Comparison of ENCODE assay signal across 8 mouse cellular contexts in the genomic region with DNA sequence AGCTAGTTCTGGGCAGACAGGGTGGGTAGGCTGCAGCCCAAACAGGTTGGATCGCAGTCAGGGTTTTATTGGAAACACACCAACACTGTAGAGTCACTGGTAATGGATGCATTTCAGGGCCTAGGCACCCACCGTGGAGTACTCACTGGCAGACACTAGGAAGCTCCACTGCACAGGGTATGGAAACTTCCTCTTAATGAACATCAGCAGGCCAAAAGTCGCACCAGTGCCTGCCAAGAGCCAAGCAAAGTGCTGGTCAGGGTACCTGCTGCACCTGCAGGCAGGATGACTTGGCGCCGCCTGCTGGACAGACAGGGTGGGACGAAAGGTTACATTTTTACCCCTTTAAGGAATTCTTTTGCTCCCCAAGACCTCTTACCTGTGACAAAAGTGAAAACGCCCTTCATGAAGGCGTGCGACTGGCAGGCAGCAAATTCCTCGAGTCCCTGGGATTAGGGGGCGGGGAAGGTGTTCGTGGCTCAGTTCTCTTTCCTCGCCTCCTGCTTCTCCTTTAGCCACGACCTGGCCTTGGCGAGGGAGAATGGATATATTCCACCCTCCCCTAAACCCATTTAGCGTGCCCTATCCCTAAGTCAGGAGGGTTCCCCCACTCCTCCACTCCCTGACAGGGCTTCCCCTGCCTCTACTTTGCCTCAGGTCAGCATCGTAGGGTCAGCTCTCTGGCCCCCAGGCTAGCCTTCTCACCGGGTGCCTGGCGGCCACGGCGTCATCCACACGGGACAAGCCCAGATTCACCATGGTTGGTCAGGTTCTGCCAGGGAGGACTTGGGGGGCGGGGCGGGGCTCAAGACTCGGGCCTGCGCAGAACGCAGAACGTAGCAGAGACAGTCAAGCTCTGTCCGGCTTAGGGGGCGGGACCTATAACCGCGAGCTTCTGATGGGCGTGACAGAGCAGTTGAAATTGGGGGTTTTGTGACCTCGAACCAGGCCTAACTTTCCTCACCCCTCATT. TPM values are rescaled to one million over a fixed set of nuclear protein-coding genes. Genes with fewer than 3 reads are reported as not detected.
DNase-seq lines count a peak whose midpoint lies in the region; ATAC-seq and TF ChIP-seq lines count a peak whose summit lies in the region.

A gene (minus strand): TSS at position 777 of the 972 bp plus-strand sequence.

- peak; percentile 86 for TF ChIP-seq CTCF in intestine, postnatal 0 days (IDR thresholded peaks at IDR 0.05; ENCODE audit: low read depth)
- TF ChIP-seq CTCF in small intestine, adult 2 months (IDR thresholded peaks at IDR 0.05; ENCODE audit: extremely low read depth, insufficient read length, insufficient replicate concordance, low read depth, low read length): peak; percentile 76

- intact Hi-C loops in left cerebral cortex, postnatal 4 days (cut with DNase I): no loop called here

- peaks cover 9% of the 10 kb centered on the region; the same call in 1 of the 2 replicates for H3K27me3 ChIP-seq in intestine, postnatal 0 days (replicated peaks; ENCODE audit: control insufficient read depth, insufficient read depth, low read length)
- peaks cover 42% of the 10 kb centered on the region for H3K27me3 ChIP-seq in midbrain, embryonic 12.5 days
- peaks cover 3% of the 10 kb centered on the region; the same call in 1 of the 2 replicates for H3K27me3 ChIP-seq in small intestine, adult 2 months (ENCODE audit: control insufficient read depth, insufficient read depth, low read length)

- peak; percentile 90 for DNase-seq in adrenal gland, adult 8-10 months
- peak; percentile 78 for DNase-seq in embryo, embryonic 9.5 days (ENCODE audit: extremely low spot score)
- peak; percentile 67 to 83 for DNase-seq in gastrocnemius, postnatal 4 days (ENCODE audit: low spot score in 2 of 2)
- DNase-seq in left cerebral cortex, postnatal 4 days: peak; percentile 87

- TF ChIP-seq POLR2A in small intestine, adult 2 months (IDR thresholded peaks at IDR 0.05; ENCODE audit: low read depth, low read length): no peak; the same call in 1 of the 2 replicates

- H3K4me2 ChIP-seq in intestine, postnatal 0 days (replicated peaks; ENCODE audit: low read depth): peak within 1 kb of the TSS; percentile 78
- peak within 1 kb of the TSS; percentile 75 for H3K4me2 ChIP-seq in midbrain, embryonic 12.5 days (replicated peaks)

- no peaks in the 10 kb centered on the region; the same call in 1 of the 2 replicates for H3K36me3 ChIP-seq in intestine, postnatal 0 days (ENCODE audit: control insufficient read depth, insufficient read depth)
- H3K36me3 ChIP-seq in midbrain, embryonic 12.5 days: no peaks in the 10 kb centered on the region
- no peaks in the 10 kb centered on the region for H3K36me3 ChIP-seq in small intestine, adult 2 months (ENCODE audit: control insufficient read depth, insufficient read depth, low read length)

- peak within 1 kb of the TSS; percentile 28 for H3K9ac ChIP-seq in intestine, postnatal 0 days (ENCODE audit: low read depth, low read length)
- peak within 1 kb of the TSS; percentile 66 for H3K9ac ChIP-seq in midbrain, embryonic 12.5 days (replicated peaks)

- H3K9me3 ChIP-seq in intestine, postnatal 0 days (ENCODE audit: control insufficient read depth): no peaks in the 10 kb centered on the region
- H3K9me3 ChIP-seq in midbrain, embryonic 12.5 days: no peaks in the 10 kb centered on the region

- H3K27ac ChIP-seq in intestine, postnatal 0 days (ENCODE audit: low read depth, low read length): no peak within 1 kb of the TSS
- H3K27ac ChIP-seq in midbrain, embryonic 12.5 days (replicated peaks): 0 out of 2 replicates have a peak within 1 kb of the TSS, but pooled peaks have one; percentile 46
- H3K27ac ChIP-seq in small intestine, adult 2 months (ENCODE audit: insufficient read depth, low read depth, low read length): peak within 1 kb of the TSS; percentile 44

- ATAC-seq in intestine, postnatal 0 days: peak; percentile 86
- ATAC-seq in midbrain, embryonic 12.5 days (ENCODE audit: low FRiP score, low read depth): peak; percentile 93
- no peak for ATAC-seq in activated CD4-positive, CD25-positive, alpha-beta regulatory T cell, adult 4 months

- H3K4me3 ChIP-seq in intestine, postnatal 0 days (ENCODE audit: low read depth, low read length): peak within 1 kb of the TSS; percentile 47
- H3K4me3 ChIP-seq in midbrain, embryonic 12.5 days: peak within 1 kb of the TSS; percentile 47
- peak within 1 kb of the TSS; percentile 68 for H3K4me3 ChIP-seq in small intestine, adult 2 months (ENCODE audit: low read depth, low read length)

- H3K4me1 ChIP-seq in intestine, postnatal 0 days (replicated peaks; ENCODE audit: control insufficient read depth, insufficient read depth, low read length): no peaks in the 10 kb centered on the region
- peaks cover 8% of the 10 kb centered on the region for H3K4me1 ChIP-seq in midbrain, embryonic 12.5 days
- no peaks in the 10 kb centered on the region; the same call in 1 of the 2 replicates for H3K4me1 ChIP-seq in small intestine, adult 2 months (ENCODE audit: control insufficient read depth, insufficient read depth, insufficient read length, low read length)

- WGBS in intestine, postnatal 0 days: 5% methylated on average over 34 of the region's 34 CpGs
- WGBS in midbrain, embryonic 12.5 days: 6% methylated on average over 34 of the region's 34 CpGs
- 5% methylated on average over 34 of the region's 34 CpGs for WGBS in small intestine, adult 2 months

RNA-seq across cellular contexts. Expression of the gene that starts here (rescaled TPM):
- total RNA-seq in adrenal gland, adult 8-10 months (2022): 10 to 100 TPM; 18.0 to 47.8 (median 27.3) TPM
- total RNA-seq in gastrocnemius, postnatal 4 days (2021): 10 to 100 TPM; 11.7 to 18.6 TPM
- polyA plus RNA-seq in intestine, postnatal 0 days (2015; fragmentation: Nextera tagmentation; extraction: Ambion mirVana): 23.0 and 25.6 TPM in 2 replicates
- total RNA-seq in left cerebral cortex, postnatal 4 days (2021): 10 to 100 TPM; 21.7 to 27.1 TPM
- polyA plus RNA-seq in midbrain, embryonic 12.5 days (2016; fragmentation: Nextera tagmentation; extraction: Ambion mirVana): 15.4 and 20.7 TPM in 2 replicates
- polyA plus RNA-seq in small intestine, adult 2 months (2012; rRNA removed): 10.0 and 11.7 TPM in 2 replicates
- polyA plus RNA-seq in activated CD4-positive, CD25-positive, alpha-beta regulatory T cell, adult 4 months (2017; shearing (Covaris generic)): 1 to 10 TPM in 1 of 2 experiments, not detected in 1; 1.8 TPM
